Mouse (Mus musculus) olfactory bulb, adult 2 months (tissue): ENCODE measurements around the gene Hist1h3g. TPM values are rescaled to one million over a fixed set of nuclear protein-coding genes. Genes with fewer than 3 reads are reported as not detected.
A peak's percentile ranks its signal among the peaks of the same experiment; 100 is the strongest.

Source experiments
- H3K27ac ChIP-seq: fragments of 200-500 bp; 2 replicates; pipeline ENCODE4 v1.5.1; 2012; ENCODE audit warnings: low read depth, low read length; ENCODE audit not compliant: insufficient read depth
- H3K4me1 ChIP-seq: fragments of 200-500 bp; 2 replicates; pipeline ENCODE4 v1.6.1; 2012; ENCODE audit warnings: low read length; ENCODE audit not compliant: control insufficient read depth, insufficient read depth
- H3K4me3 ChIP-seq: fragments of 200-500 bp; 2 replicates; pipeline ENCODE4 v1.5.1; 2012; ENCODE audit warnings: mild to moderate bottlenecking, low read depth, low read length, moderate library complexity; ENCODE audit not compliant: insufficient read depth
- CTCF ChIP-seq: fragments of 200-500 bp; IDR thresholded peaks from 2 replicates; pipeline ENCODE4 v1.5.1; 2012; ENCODE audit warnings: low read depth, mild to moderate bottlenecking, low read length, moderate library complexity; ENCODE audit not compliant: insufficient read depth
- POLR2A ChIP-seq: fragments of 200-500 bp; IDR thresholded peaks from 2 replicates; pipeline ENCODE4 v1.6.1; 2012; ENCODE audit warnings: mild to moderate bottlenecking, low read depth, low read length, moderate library complexity; ENCODE audit not compliant: insufficient read depth
- WGBS: fragments of 180-500 bp; shearing (Covaris S2); methylation state at CpG from one replicate; pipeline ENCODE4 v1.1.7; 2018; 5-methylcytosine and 5-hydroxymethylcytosine counted together
- polyA plus RNA-seq: library from polyadenylated mRNA; stranded (reverse); fragments of >200 nt; gene quantifications from 2 replicates; pipeline ENCODE4 v1.2.4, GENCODE M21; 2012; ENCODE audit warnings: low replicate concordance; ENCODE audit not compliant: missing spikeins, insufficient read depth, insufficient read length

The Hist1h3g gene
- polyA plus RNA-seq, 1 experiment = not detected

GRCm38 (mm10) chr13:23518885-23519284 is 16.3 kb upstream of the Hist1h3g start:
- no peak overlapping the region for H3K27ac ChIP-seq
- peaks cover 2% of the 10 kb centered on the region; the same call in 1 of the 2 replicates for H3K4me1 ChIP-seq
- under 1% methylated on average over 6 of the region's 6 CpGs for WGBS
- TF ChIP-seq POLR2A (no peak), CTCF (no peak)
- no peak overlapping the region for H3K4me3 ChIP-seq

- Histone ChIP-seq H3K4me1 (peaks cover 2% of the 10 kb centered on the region; the same call in 1 of the 2 replicates), H3K4me3 (no peak overlapping the region), H3K27ac (no peak overlapping the region)
- 2% methylated on average over 10 of the region's 10 CpGs for WGBS
- no peak for TF ChIP-seq CTCF
- no peak for TF ChIP-seq POLR2A
Measured at GRCm38 (mm10) chr13:23519416-23519815, 15.8 kb upstream of the Hist1h3g start.

- TF ChIP-seq CTCF = no peak
- no peak overlapping the region for H3K27ac ChIP-seq
- no peak overlapping the region for H3K4me3 ChIP-seq
- WGBS = 5% methylated on average over 14 of the region's 14 CpGs
- no peaks in the 10 kb centered on the region for H3K4me1 ChIP-seq
Measured at GRCm38 (mm10) chr13:23521703-23522102, 13.5 kb upstream of the Hist1h3g start.

GRCm38 (mm10) chr13:23523976-23524375 is 11.2 kb upstream of the Hist1h3g start:
- TF ChIP-seq POLR2A = no peak
- no peak for TF ChIP-seq CTCF
- no peaks in the 10 kb centered on the region for H3K4me1 ChIP-seq
- WGBS = 40% methylated on average over 5 of the region's 5 CpGs
- H3K27ac ChIP-seq = no peak overlapping the region
- no peak overlapping the region for H3K4me3 ChIP-seq

- H3K27ac ChIP-seq = no peak overlapping the region
- H3K4me3 ChIP-seq = no peak overlapping the region
- TF ChIP-seq CTCF (peak; percentile 61), POLR2A (no peak)
- WGBS = 14% methylated on average over 5 of the region's 5 CpGs
- H3K4me1 ChIP-seq = no peaks in the 10 kb centered on the region
Measured at GRCm38 (mm10) chr13:23524654-23525053, 10.6 kb upstream of the Hist1h3g start.

GRCm38 (mm10) chr13:23525901-23526300 is 9.3 kb upstream of the Hist1h3g start:
- TF ChIP-seq CTCF (no peak), POLR2A (no peak)
- H3K27ac ChIP-seq = no peak overlapping the region
- H3K4me1 ChIP-seq = no peaks in the 10 kb centered on the region
- 8% methylated on average over 10 of the region's 10 CpGs for WGBS
- H3K4me3 ChIP-seq = no peak overlapping the region

- Histone ChIP-seq H3K4me3 (no peak overlapping the region), H3K4me1 (no peaks in the 10 kb centered on the region), H3K27ac (no peak overlapping the region)
- WGBS = 1% methylated on average over 17 of the region's 17 CpGs
- no peak for TF ChIP-seq CTCF
- TF ChIP-seq POLR2A = no peak
Measured at GRCm38 (mm10) chr13:23526312-23526711, 8.9 kb upstream of the Hist1h3g start.

GRCm38 (mm10) chr13:23529005-23529404 is 6.2 kb upstream of the Hist1h3g start:
- Histone ChIP-seq H3K27ac (no peak overlapping the region), H3K4me3 (no peak overlapping the region), H3K4me1 (peaks cover 6% of the 10 kb centered on the region; the same call in 1 of the 2 replicates)
- 81% methylated on average over 5 of the region's 5 CpGs for WGBS
- no peak for TF ChIP-seq POLR2A
- TF ChIP-seq CTCF = no peak

GRCm38 (mm10) chr13:23529480-23530165 is 5.6 kb upstream of the Hist1h3g start:
- TF ChIP-seq CTCF (no peak), POLR2A (no peak)
- peaks cover 7% of the 10 kb centered on the region; the same call in 1 of the 2 replicates for H3K4me1 ChIP-seq
- 27% methylated on average over 2 of the region's 2 CpGs for WGBS
- H3K4me3 ChIP-seq = no peak overlapping the region
- H3K27ac ChIP-seq = no peak overlapping the region
